Mouse (Mus musculus): ENCODE results near the gene Slc39a2.

DNA sequence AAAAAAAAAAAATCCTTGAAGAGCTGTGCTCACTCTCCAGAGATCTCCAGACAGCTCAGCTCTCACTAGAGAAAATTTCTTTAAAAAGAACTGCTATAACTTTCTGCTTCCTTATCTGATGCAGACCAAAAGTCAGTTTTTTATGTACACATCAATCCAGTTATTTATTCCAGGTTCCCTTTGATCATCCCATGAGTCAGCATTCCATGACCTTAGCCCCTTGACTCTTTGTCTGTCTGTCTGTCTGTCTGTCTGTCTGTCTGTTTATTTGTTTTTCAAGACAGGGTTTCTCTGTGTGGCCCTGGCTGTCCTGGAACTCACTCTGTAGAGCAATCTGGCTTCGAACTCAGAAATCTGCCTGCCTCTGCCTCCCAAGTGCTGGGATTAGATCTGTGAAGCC is 6.7 kb downstream of the Slc39a2 start:
- TF ChIP-seq POLR2A (IDR thresholded peaks at IDR 0.05; ENCODE audit: insufficient read length, low read depth), result no peak
- TF ChIP-seq E2F4 (IDR thresholded peaks at IDR 0.05; ENCODE audit: insufficient read depth), result no peak
- no peak for TF ChIP-seq POLR2AphosphoS2 (IDR thresholded peaks at IDR 0.05; ENCODE audit: insufficient read length, low read depth)
- TF ChIP-seq MAX (IDR thresholded peaks at IDR 0.05; ENCODE audit: low read depth), result no peak
- no peak for TF ChIP-seq SRF (IDR thresholded peaks at IDR 0.05; ENCODE audit: control insufficient read depth, insufficient read length, low read depth)
- TF ChIP-seq MYOD1 (IDR thresholded peaks at IDR 0.05; ENCODE audit: control insufficient read depth in 1 of 3, insufficient read length in 2 of 3, low read depth in 2 of 3), result no peak
